Mouse (Mus musculus): ENCODE results near the gene Rabep1. TPM values are rescaled to one million over a fixed set of nuclear protein-coding genes. Genes with fewer than 3 reads are reported as not detected.

The Rabep1 gene
- polyA plus RNA-seq, 1 experiment from 2014 or later, result 50.3 TPM

DNA sequence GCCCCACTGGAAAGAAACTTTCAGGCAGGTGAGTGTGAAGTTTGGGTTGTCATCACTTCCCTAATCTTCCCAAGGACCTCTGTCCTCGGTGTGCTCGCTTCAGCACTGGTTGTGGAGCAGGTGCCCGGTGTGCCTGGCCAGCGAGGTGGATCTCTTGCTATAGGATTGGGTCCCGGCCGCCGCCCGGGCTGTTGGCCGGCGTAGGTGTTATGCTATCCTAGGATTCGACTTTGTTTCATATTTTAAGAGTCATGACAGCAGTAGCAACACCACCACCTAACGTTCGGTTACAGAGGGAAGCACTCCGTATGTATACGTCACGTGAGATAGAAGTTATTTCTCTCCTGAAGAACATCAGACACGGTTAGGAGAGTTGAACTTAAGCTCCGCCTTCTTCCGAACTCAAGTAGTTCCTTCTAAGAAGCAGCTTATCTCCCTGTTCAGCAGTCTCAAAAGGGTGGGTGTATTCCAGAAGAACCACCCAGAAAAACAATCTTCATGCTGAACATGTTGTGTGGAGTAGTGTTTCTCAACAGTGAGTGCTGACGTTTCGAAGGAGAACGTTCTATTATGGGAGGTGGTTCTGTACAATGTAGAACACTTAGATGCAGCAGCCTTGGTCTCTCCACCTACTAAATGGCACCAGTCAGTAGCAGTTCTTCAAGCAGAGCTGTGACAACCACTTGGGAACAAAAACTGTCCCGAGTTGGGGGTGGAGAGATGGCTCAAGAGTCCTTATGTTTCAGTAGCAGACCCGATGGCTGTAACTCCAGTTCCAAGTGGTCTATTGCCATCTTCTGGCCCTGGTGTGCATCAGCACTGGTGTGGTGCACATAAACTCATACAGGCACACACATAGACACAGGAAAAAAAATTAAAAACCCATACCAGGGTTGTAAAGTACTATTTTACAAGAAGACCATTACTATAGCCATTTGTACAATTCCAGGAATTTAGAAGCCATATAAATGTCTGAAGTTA, 126.3 kb downstream of the Rabep1 start:
- WGBS, result 18% methylated on average over 24 of the region's 24 CpGs
- DNase-seq (ENCODE audit: low spot score) (peak; percentile 35), ATAC-seq (peak; percentile 14)
- Histone ChIP-seq H3K9ac (ENCODE audit: low read length) (peak overlapping the region; percentile 68), H3K4me3 (ENCODE audit: low read depth, low read length) (peak overlapping the region; percentile 96), H3K4me1 (ENCODE audit: control insufficient read depth, insufficient read depth, low read length) (peaks cover 10% of the 10 kb centered on the region), H3K27me3 (replicated peaks; ENCODE audit: control insufficient read depth, insufficient read depth, low read length) (no peaks in the 10 kb centered on the region), H3K36me3 (ENCODE audit: control insufficient read depth, insufficient read depth, low read length) (peaks cover 37% of the 10 kb centered on the region), H3K27ac (ENCODE audit: low read depth, low read length) (peak overlapping the region; percentile 84), H3K9me3 (replicated peaks; ENCODE audit: control insufficient read depth, low read length) (no peaks in the 10 kb centered on the region), H3K4me2 (ENCODE audit: low read length) (peak overlapping the region; percentile 74)

GRCm38 (mm10) chr11:70972586-70972985, 128.0 kb downstream of the Rabep1 start:
- Histone ChIP-seq H3K4me3 (ENCODE audit: low read depth, low read length) (no peak overlapping the region), H3K9ac (ENCODE audit: low read length) (no peak overlapping the region), H3K4me1 (ENCODE audit: control insufficient read depth, insufficient read depth, low read length) (peaks cover 10% of the 10 kb centered on the region), H3K27ac (ENCODE audit: low read depth, low read length) (no peak overlapping the region), H3K36me3 (ENCODE audit: control insufficient read depth, insufficient read depth, low read length) (peaks cover 42% of the 10 kb centered on the region), H3K27me3 (replicated peaks; ENCODE audit: control insufficient read depth, insufficient read depth, low read length) (no peaks in the 10 kb centered on the region), H3K9me3 (replicated peaks; ENCODE audit: control insufficient read depth, low read length) (no peaks in the 10 kb centered on the region), H3K4me2 (ENCODE audit: low read length) (no peak overlapping the region)
- whole genome bisulfite sequencing, result 58% methylated on average over 1 of the region's 1 CpGs
- ATAC-seq (no peak), DNase-seq (ENCODE audit: low spot score) (no peak)

DNA sequence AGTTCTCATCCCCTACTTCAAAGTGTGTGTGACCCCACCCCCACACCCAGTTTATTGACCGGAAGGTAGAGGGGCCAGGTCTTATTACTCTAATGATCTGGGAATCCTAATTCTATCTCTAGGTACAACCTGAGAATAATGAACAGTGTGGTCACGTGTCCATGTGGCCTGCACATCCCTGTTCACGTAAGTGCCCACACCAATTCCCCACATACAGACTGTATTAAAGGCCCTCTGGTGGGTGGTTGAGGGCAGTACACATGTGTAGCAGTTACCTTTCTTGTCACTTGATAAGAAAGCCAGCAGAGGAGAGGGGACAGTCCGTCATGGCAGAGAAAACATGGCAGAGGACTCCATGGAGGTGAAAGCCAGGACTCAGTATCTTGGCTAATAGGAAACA, 129.4 kb downstream of the Rabep1 start:
- Histone ChIP-seq H3K36me3 (ENCODE audit: control insufficient read depth, insufficient read depth, low read length) (peaks cover 56% of the 10 kb centered on the region), H3K4me3 (ENCODE audit: low read depth, low read length) (no peak overlapping the region), H3K4me2 (ENCODE audit: low read length) (no peak overlapping the region), H3K27me3 (replicated peaks; ENCODE audit: control insufficient read depth, insufficient read depth, low read length) (no peaks in the 10 kb centered on the region), H3K27ac (ENCODE audit: low read depth, low read length) (no peak overlapping the region), H3K9me3 (replicated peaks; ENCODE audit: control insufficient read depth, low read length) (no peaks in the 10 kb centered on the region), H3K9ac (ENCODE audit: low read length) (no peak overlapping the region), H3K4me1 (ENCODE audit: control insufficient read depth, insufficient read depth, low read length) (peaks cover 3% of the 10 kb centered on the region)
- no peak for ATAC-seq
- 65% methylated on average over 4 of the region's 4 CpGs for WGBS
- DNase-seq (ENCODE audit: low spot score), result peak; percentile 11

DNA sequence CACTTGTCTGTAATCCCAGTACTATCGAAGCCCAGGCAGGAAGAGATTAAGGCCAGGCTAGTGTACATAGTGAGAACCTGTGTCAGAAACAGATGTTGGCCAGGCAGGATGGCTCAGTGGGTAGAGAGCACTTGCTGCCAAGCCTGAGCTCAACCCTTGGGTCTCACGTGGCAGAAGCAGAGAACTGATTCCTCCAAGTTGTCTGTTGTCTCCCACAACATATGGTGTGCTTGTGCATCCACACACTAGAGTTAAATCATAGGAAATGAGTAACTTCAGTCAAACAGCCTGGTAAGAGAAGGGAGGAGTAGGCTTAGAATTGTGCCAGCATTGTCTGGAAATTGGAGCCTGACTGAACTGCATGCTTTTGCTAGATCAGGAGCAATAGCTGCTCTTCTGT, 130.6 kb downstream of the Rabep1 start:
- WGBS, result 78% methylated on average over 2 of the region's 2 CpGs
- no peaks in the 10 kb centered on the region for H3K27me3 ChIP-seq (replicated peaks; ENCODE audit: control insufficient read depth, insufficient read depth, low read length)
- no peak overlapping the region for H3K27ac ChIP-seq (ENCODE audit: low read depth, low read length)
- peaks cover 3% of the 10 kb centered on the region; the same call in 1 of the 2 replicates for H3K4me1 ChIP-seq (ENCODE audit: control insufficient read depth, insufficient read depth, low read length)
- peaks cover 68% of the 10 kb centered on the region for H3K36me3 ChIP-seq (ENCODE audit: control insufficient read depth, insufficient read depth, low read length)
- H3K4me3 ChIP-seq (ENCODE audit: low read depth, low read length), result no peak overlapping the region
- no peak overlapping the region for H3K4me2 ChIP-seq (ENCODE audit: low read length)
- H3K9me3 ChIP-seq (replicated peaks; ENCODE audit: control insufficient read depth, low read length), result no peaks in the 10 kb centered on the region
- no peak for DNase-seq (ENCODE audit: low spot score)
- no peak for ATAC-seq
- no peak overlapping the region for H3K9ac ChIP-seq (ENCODE audit: low read length)

GRCm38 (mm10) chr11:70977293-70977692, 132.7 kb downstream of the Rabep1 start:
- DNase-seq (ENCODE audit: low spot score), result no peak
- H3K27ac ChIP-seq (ENCODE audit: low read depth, low read length), result no peak overlapping the region
- no peak overlapping the region for H3K4me2 ChIP-seq (ENCODE audit: low read length)
- peaks cover 75% of the 10 kb centered on the region for H3K36me3 ChIP-seq (ENCODE audit: control insufficient read depth, insufficient read depth, low read length)
- H3K9me3 ChIP-seq (replicated peaks; ENCODE audit: control insufficient read depth, low read length), result no peaks in the 10 kb centered on the region
- peaks cover 7% of the 10 kb centered on the region for H3K4me1 ChIP-seq (ENCODE audit: control insufficient read depth, insufficient read depth, low read length)
- no peak overlapping the region for H3K9ac ChIP-seq (ENCODE audit: low read length)
- H3K27me3 ChIP-seq (replicated peaks; ENCODE audit: control insufficient read depth, insufficient read depth, low read length), result no peaks in the 10 kb centered on the region
- 90% methylated on average over 6 of the region's 6 CpGs for WGBS
- ATAC-seq, result no peak
- no peak overlapping the region for H3K4me3 ChIP-seq (ENCODE audit: low read depth, low read length)

- no peak for DNase-seq (ENCODE audit: low spot score)
- no peak for ATAC-seq
- no peak overlapping the region for H3K4me2 ChIP-seq (ENCODE audit: low read length)
- H3K27me3 ChIP-seq (replicated peaks; ENCODE audit: control insufficient read depth, insufficient read depth, low read length), result no peaks in the 10 kb centered on the region
- 85% methylated on average over 6 of the region's 6 CpGs for WGBS
- H3K4me3 ChIP-seq (ENCODE audit: low read depth, low read length), result no peak overlapping the region
- no peak overlapping the region for H3K9ac ChIP-seq (ENCODE audit: low read length)
- H3K36me3 ChIP-seq (ENCODE audit: control insufficient read depth, insufficient read depth, low read length), result peaks cover 63% of the 10 kb centered on the region
- no peaks in the 10 kb centered on the region for H3K9me3 ChIP-seq (replicated peaks; ENCODE audit: control insufficient read depth, low read length)
- H3K27ac ChIP-seq (ENCODE audit: low read depth, low read length), result no peak overlapping the region
- H3K4me1 ChIP-seq (ENCODE audit: control insufficient read depth, insufficient read depth, low read length), result peaks cover 7% of the 10 kb centered on the region
Observed at GRCm38 (mm10) chr11:70980232-70980631, 135.7 kb downstream of the Rabep1 start.

- H3K9me3 ChIP-seq (replicated peaks; ENCODE audit: control insufficient read depth, low read length), result no peaks in the 10 kb centered on the region
- H3K9ac ChIP-seq (ENCODE audit: low read length), result no peak overlapping the region
- 91% methylated on average over 14 of the region's 14 CpGs for WGBS
- H3K4me3 ChIP-seq (ENCODE audit: low read depth, low read length), result no peak overlapping the region
- H3K4me2 ChIP-seq (ENCODE audit: low read length), result no peak overlapping the region; the same call in 1 of the 2 replicates
- H3K36me3 ChIP-seq (ENCODE audit: control insufficient read depth, insufficient read depth, low read length), result peaks cover 63% of the 10 kb centered on the region
- DNase-seq (ENCODE audit: low spot score), result no peak
- no peaks in the 10 kb centered on the region for H3K27me3 ChIP-seq (replicated peaks; ENCODE audit: control insufficient read depth, insufficient read depth, low read length)
- H3K27ac ChIP-seq (ENCODE audit: low read depth, low read length), result no peak overlapping the region
- ATAC-seq, result no peak
- H3K4me1 ChIP-seq (ENCODE audit: control insufficient read depth, insufficient read depth, low read length), result peaks cover 7% of the 10 kb centered on the region
Observed at GRCm38 (mm10) chr11:70980751-70981510, 136.4 kb downstream of the Rabep1 start.

DNA sequence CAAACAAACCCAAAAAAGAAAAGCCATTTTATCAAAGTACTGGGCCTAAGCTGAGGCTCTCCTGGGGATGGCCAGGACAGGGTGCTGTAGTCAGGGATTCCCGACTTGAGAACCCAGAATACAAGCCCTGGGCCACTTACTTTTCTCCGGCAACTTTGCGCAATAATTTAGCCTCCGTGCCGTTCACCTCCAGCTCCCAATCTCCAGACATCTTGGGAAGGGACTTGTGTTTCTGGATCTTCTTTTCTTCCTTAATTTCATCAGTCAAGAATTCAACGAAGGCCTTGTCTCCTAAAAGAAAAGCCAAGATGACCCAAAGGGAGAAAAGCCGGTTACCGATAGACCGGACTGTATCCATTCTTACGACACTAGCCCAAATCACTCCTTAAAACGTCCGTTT, 137.5 kb downstream of the Rabep1 start:
- Histone ChIP-seq H3K9me3 (replicated peaks; ENCODE audit: control insufficient read depth, low read length) (no peaks in the 10 kb centered on the region), H3K4me1 (ENCODE audit: control insufficient read depth, insufficient read depth, low read length) (peaks cover 7% of the 10 kb centered on the region), H3K4me2 (ENCODE audit: low read length) (peak overlapping the region; percentile 77), H3K9ac (ENCODE audit: low read length) (peak overlapping the region; percentile 91), H3K27me3 (replicated peaks; ENCODE audit: control insufficient read depth, insufficient read depth, low read length) (no peaks in the 10 kb centered on the region), H3K36me3 (ENCODE audit: control insufficient read depth, insufficient read depth, low read length) (peaks cover 63% of the 10 kb centered on the region), H3K27ac (ENCODE audit: low read depth, low read length) (no peak overlapping the region), H3K4me3 (ENCODE audit: low read depth, low read length) (peak overlapping the region; percentile 99)
- no peak for ATAC-seq
- WGBS, result 12% methylated on average over 12 of the region's 12 CpGs
- DNase-seq (ENCODE audit: low spot score), result no peak

Data from forebrain, embryonic 14.5 days (tissue).